Mouse (Mus musculus): ENCODE results near the gene Tmem169.

The Tmem169 gene

GRCm38 (mm10) chr1:72287893-72288292 lies 3.7 kb downstream of the Tmem169 start:
- DNase-seq = no peak

- no peak for DNase-seq
These were observed 4.5 kb downstream of the Tmem169 start for GRCm38 (mm10) chr1:72288527-72289150.

GRCm38 (mm10) chr1:72290896-72291295 lies 6.7 kb downstream of the Tmem169 start:
- DNase-seq = no peak

- DNase-seq = no peak
These were observed 7.3 kb downstream of the Tmem169 start for GRCm38 (mm10) chr1:72291421-72291820.

- DNase-seq = no peak
These were observed 7.8 kb downstream of the Tmem169 start for GRCm38 (mm10) chr1:72291925-72292324.

GRCm38 (mm10) chr1:72293869-72294663 lies 9.9 kb downstream of the Tmem169 start:
- no peak for DNase-seq

- DNase-seq = no peak
These were observed 11.6 kb downstream of the Tmem169 start for GRCm38 (mm10) chr1:72295746-72296145.

- no peak for DNase-seq
These were observed 17.7 kb downstream of the Tmem169 start for GRCm38 (mm10) chr1:72301845-72302244.

GRCm38 (mm10) chr1:72306241-72306640 lies 22.1 kb downstream of the Tmem169 start:
- no peak for DNase-seq

GRCm38 (mm10) chr1:72306679-72307181 lies 22.6 kb downstream of the Tmem169 start:
- no peak for DNase-seq

- DNase-seq = peak; percentile 95
These were observed 23.2 kb downstream of the Tmem169 start, which contains the start of gene Xrcc5 for GRCm38 (mm10) chr1:72307317-72307798. TSS of gene Xrcc5 (plus strand) at chr1:72307421.

GRCm38 (mm10) chr1:72308919-72309318 lies 24.8 kb downstream of the Tmem169 start:
- no peak for DNase-seq

GRCm38 (mm10) chr1:72309744-72310424 lies 25.7 kb downstream of the Tmem169 start:
- no peak for DNase-seq

- no peak for DNase-seq
These were observed 28.7 kb downstream of the Tmem169 start for GRCm38 (mm10) chr1:72312701-72313398.

GRCm38 (mm10) chr1:72313399-72314039 lies 29.4 kb downstream of the Tmem169 start:
- no peak for DNase-seq

- DNase-seq = no peak
These were observed 31.3 kb downstream of the Tmem169 start for GRCm38 (mm10) chr1:72315447-72315846.

- no peak for DNase-seq
These were observed 32.2 kb downstream of the Tmem169 start for GRCm38 (mm10) chr1:72316409-72316808.

GRCm38 (mm10) chr1:72316901-72317300 lies 32.7 kb downstream of the Tmem169 start:
- DNase-seq = no peak

GRCm38 (mm10) chr1:72320759-72321158 lies 36.6 kb downstream of the Tmem169 start:
- DNase-seq = no peak

GRCm38 (mm10) chr1:72323248-72323647 lies 39.1 kb downstream of the Tmem169 start:
- DNase-seq = no peak

- DNase-seq = no peak
These were observed 42.1 kb downstream of the Tmem169 start for GRCm38 (mm10) chr1:72326162-72326821.

- DNase-seq = no peak
These were observed 50.6 kb downstream of the Tmem169 start for GRCm38 (mm10) chr1:72334807-72335206.

Data from cerebellum, adult 9-11 months (tissue).